8 mouse cellular contexts compared by ENCODE assay signal in genomic region chr1:161876553-161877447, GRCm38 (mm10). TPM values are rescaled to one million over a fixed set of nuclear protein-coding genes. Genes with fewer than 3 reads are reported as not detected.
A peak's percentile ranks its signal among the peaks of the same experiment; 100 is the strongest.
DNase-seq lines count a peak whose midpoint lies in the region; ATAC-seq lines count a peak whose summit lies in the region.

TSS of gene Suco (minus strand) at chr1:161876682.

- intact Hi-C loops in gastrocnemius, postnatal 14 days (cut with DNase I; ENCODE audit: low total_unique reads): loop anchor here (10.0 kb wide), 1 partner anchor 88 kb away; the partner anchor contains the start of gene Pigc
- intact Hi-C loops in left cerebral cortex, postnatal 10 days (cut with DNase I): loop anchor here (2.0 kb wide), 1 partner anchor 86 kb away; no protein-coding TSS in a partner anchor

- ATAC-seq in inflammation-experienced regulatory T-cells, adult 6 months: peak; percentile 86
- peak; percentile 94 for ATAC-seq in megakaryocyte-erythroid progenitor cell, adult 5-6 weeks (replicated peaks; ENCODE audit: low FRiP score, low TSS enrichment, poor library complexity, severe bottlenecking)

- DNase-seq in adrenal gland, adult (ENCODE audit: inconsistent age in 2 of 2, low spot score in 1 of 2): peak; percentile 100
- peak; percentile 99 for DNase-seq in embryo, embryonic 10.5 days (ENCODE audit: low spot score)
- DNase-seq in gastrocnemius, postnatal 14 days: peak; percentile 100
- DNase-seq in left cerebral cortex, postnatal 10 days (ENCODE audit: extremely low spot score in 1 of 2, low spot score in 2 of 2): peak; percentile 100
- DNase-seq in right cerebral cortex, postnatal 25 days: peak; percentile 100
- DNase-seq in urinary bladder, postnatal 4 days (ENCODE audit: low spot score in 2 of 2): peak; percentile 99 to 100

RNA-seq across cellular contexts. Expression of gene Suco, which starts in this region (rescaled TPM):
- 10 to 100 TPM in 1 of 2 experiments, 1 to 10 TPM in 1; 8.1 to 10.3 TPM for total RNA-seq in gastrocnemius, postnatal 14 days (2021)
- polyA plus RNA-seq in inflammation-experienced regulatory T-cells, adult 6 months (2017; shearing (Covaris generic)): 10 to 100 TPM; 29.4 to 39.1 (median 38.9) TPM
- 10 to 100 TPM; 36.9 to 42.6 TPM for total RNA-seq in left cerebral cortex, postnatal 10 days (2021)
- 18.0 and 26.5 TPM in 2 replicates for total RNA-seq in megakaryocyte-erythroid progenitor cell, adult 5-6 weeks (2014; fragmentation: Nextera tagmentation)
- 46.6 and 125 TPM in 2 replicates for total RNA-seq in megakaryocyte-erythroid progenitor cell, adult 5-6 weeks (2017)

Comparison
In these comparisons a context has a peak if more than half of its experiments do, and no peak if none do; other contexts are left out.
1. Peak in every context shown above with its lines: DNase-seq and ATAC-seq.